Mouse (Mus musculus): ENCODE measurements around the gene Cerkl. TPM values are rescaled to one million over a fixed set of nuclear protein-coding genes. Genes with fewer than 3 reads are reported as not detected.

The Cerkl gene
- polyA plus RNA-seq, 1 experiment, result not detected

GRCm38 (mm10) chr2:79457434-79457833 is 849 bp upstream of the Cerkl start:
- Histone ChIP-seq H3K79me3 (ENCODE audit: low read depth) (no peaks in the 10 kb centered on the region), H3K27me3 (ENCODE audit: control insufficient read depth, insufficient read depth, insufficient read length) (peaks cover 41% of the 10 kb centered on the region), H3K4me3 (ENCODE audit: insufficient read depth, poor library complexity, severe bottlenecking) (no peak overlapping the region), H3ac (ENCODE audit: control insufficient read depth, insufficient read length, low read depth) (no peak overlapping the region), H3K36me3 (ENCODE audit: control insufficient read depth, insufficient read depth) (no peaks in the 10 kb centered on the region), H3K79me2 (ENCODE audit: control insufficient read depth, insufficient read depth) (no peaks in the 10 kb centered on the region)
- no peak for TF ChIP-seq CTCF (IDR thresholded peaks at IDR 0.05; ENCODE audit: control insufficient read depth, insufficient read depth, insufficient read length)
- no peak for TF ChIP-seq MYOG (IDR thresholded peaks at IDR 0.05; ENCODE audit: control insufficient read depth, extremely low read depth, insufficient read length)
- no peak for TF ChIP-seq FOSL1 (IDR thresholded peaks at IDR 0.05; ENCODE audit: insufficient read depth, low read length, poor library complexity, severe bottlenecking)
- TF ChIP-seq CEBPB (IDR thresholded peaks at IDR 0.05; ENCODE audit: low read depth), result no peak
- TF ChIP-seq USF1 (IDR thresholded peaks at IDR 0.05; ENCODE audit: low read depth), result no peak
- no peak for TF ChIP-seq MAX (IDR thresholded peaks at IDR 0.05)
- TF ChIP-seq MYOD1 (IDR thresholded peaks at IDR 0.05; ENCODE audit: control insufficient read depth, insufficient read length, low read depth), result no peak

GRCm38 (mm10) chr2:79455646-79456045 is 939 bp downstream of the Cerkl start:
- Histone ChIP-seq H3K79me2 (ENCODE audit: control insufficient read depth, insufficient read depth) (no peaks in the 10 kb centered on the region), H3K79me3 (ENCODE audit: low read depth) (no peaks in the 10 kb centered on the region), H3K36me3 (ENCODE audit: control insufficient read depth, insufficient read depth) (no peaks in the 10 kb centered on the region), H3K27me3 (ENCODE audit: control insufficient read depth, insufficient read depth, insufficient read length) (peaks cover 41% of the 10 kb centered on the region), H3K4me3 (ENCODE audit: insufficient read depth, poor library complexity, severe bottlenecking) (no peak overlapping the region), H3ac (ENCODE audit: control insufficient read depth, insufficient read length, low read depth) (no peak overlapping the region)
- TF ChIP-seq MYOG (IDR thresholded peaks at IDR 0.05; ENCODE audit: control insufficient read depth, extremely low read depth, insufficient read length) (no peak), CEBPB (IDR thresholded peaks at IDR 0.05; ENCODE audit: low read depth) (no peak), MYOD1 (IDR thresholded peaks at IDR 0.05; ENCODE audit: control insufficient read depth, insufficient read length, low read depth) (no peak), USF1 (IDR thresholded peaks at IDR 0.05; ENCODE audit: low read depth) (no peak), CTCF (IDR thresholded peaks at IDR 0.05; ENCODE audit: control insufficient read depth, insufficient read depth, insufficient read length) (no peak), FOSL1 (IDR thresholded peaks at IDR 0.05; ENCODE audit: insufficient read depth, low read length, poor library complexity, severe bottlenecking) (no peak), MAX (IDR thresholded peaks at IDR 0.05) (no peak)

DNA sequence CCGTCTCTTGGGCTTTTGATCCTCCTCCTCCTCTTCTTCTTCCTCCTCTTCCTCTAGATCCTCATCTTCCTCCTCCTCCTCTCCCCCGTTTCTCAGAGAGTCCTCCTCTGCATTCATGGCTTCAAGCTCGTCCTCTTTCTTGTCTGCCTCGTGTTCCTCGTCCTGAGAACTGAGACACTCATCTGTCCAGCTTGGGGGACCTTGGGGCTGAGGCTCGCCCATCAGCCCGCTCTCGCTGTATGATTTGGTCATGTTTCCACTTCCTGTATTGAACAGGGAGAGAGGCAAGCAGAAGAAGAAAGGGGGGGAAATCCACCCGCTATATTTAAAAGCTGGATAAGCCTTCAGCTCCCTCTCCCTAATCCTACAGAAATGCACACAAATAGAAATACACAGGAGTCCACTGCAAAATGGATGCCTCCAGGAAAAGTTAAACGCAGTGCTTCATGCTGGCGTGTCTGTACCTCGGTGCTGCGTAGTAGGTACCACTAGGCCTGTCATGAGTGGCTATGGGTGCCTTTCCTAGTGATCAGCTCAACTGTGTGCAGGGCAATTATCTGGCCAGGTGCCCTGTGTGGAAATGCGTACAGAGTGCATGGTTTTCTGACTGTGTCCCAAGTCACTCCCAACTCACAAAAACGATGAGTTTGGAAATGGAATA is 1.7 kb downstream of the Cerkl start:
- Histone ChIP-seq H3K4me3 (ENCODE audit: insufficient read depth, poor library complexity, severe bottlenecking) (no peak overlapping the region), H3K79me2 (ENCODE audit: control insufficient read depth, insufficient read depth) (no peaks in the 10 kb centered on the region), H3ac (ENCODE audit: control insufficient read depth, insufficient read length, low read depth) (no peak overlapping the region), H3K36me3 (ENCODE audit: control insufficient read depth, insufficient read depth) (no peaks in the 10 kb centered on the region), H3K27me3 (ENCODE audit: control insufficient read depth, insufficient read depth, insufficient read length) (peaks cover 39% of the 10 kb centered on the region), H3K79me3 (ENCODE audit: low read depth) (no peaks in the 10 kb centered on the region)
- no peak for TF ChIP-seq MYOG (IDR thresholded peaks at IDR 0.05; ENCODE audit: control insufficient read depth, extremely low read depth, insufficient read length)
- no peak for TF ChIP-seq CEBPB (IDR thresholded peaks at IDR 0.05; ENCODE audit: low read depth)
- no peak for TF ChIP-seq USF1 (IDR thresholded peaks at IDR 0.05; ENCODE audit: low read depth)
- TF ChIP-seq CTCF (IDR thresholded peaks at IDR 0.05; ENCODE audit: control insufficient read depth, insufficient read depth, insufficient read length), result no peak
- TF ChIP-seq FOSL1 (IDR thresholded peaks at IDR 0.05; ENCODE audit: insufficient read depth, low read length, poor library complexity, severe bottlenecking), result no peak
- no peak for TF ChIP-seq MAX (IDR thresholded peaks at IDR 0.05)
- no peak for TF ChIP-seq MYOD1 (IDR thresholded peaks at IDR 0.05; ENCODE audit: control insufficient read depth, insufficient read length, low read depth)

GRCm38 (mm10) chr2:79453901-79454781 is 2.4 kb downstream of the Cerkl start:
- Histone ChIP-seq H3K79me2 (ENCODE audit: control insufficient read depth, insufficient read depth) (no peaks in the 10 kb centered on the region), H3K4me3 (ENCODE audit: insufficient read depth, poor library complexity, severe bottlenecking) (no peak overlapping the region), H3K27me3 (ENCODE audit: control insufficient read depth, insufficient read depth, insufficient read length) (peaks cover 31% of the 10 kb centered on the region), H3K36me3 (ENCODE audit: control insufficient read depth, insufficient read depth) (no peaks in the 10 kb centered on the region), H3K79me3 (ENCODE audit: low read depth) (no peaks in the 10 kb centered on the region), H3ac (ENCODE audit: control insufficient read depth, insufficient read length, low read depth) (no peak overlapping the region)
- TF ChIP-seq MYOG (IDR thresholded peaks at IDR 0.05; ENCODE audit: control insufficient read depth, extremely low read depth, insufficient read length) (no peak), CEBPB (IDR thresholded peaks at IDR 0.05; ENCODE audit: low read depth) (no peak), CTCF (IDR thresholded peaks at IDR 0.05; ENCODE audit: control insufficient read depth, insufficient read depth, insufficient read length) (no peak), MYOD1 (IDR thresholded peaks at IDR 0.05; ENCODE audit: control insufficient read depth, insufficient read length, low read depth) (no peak), MAX (IDR thresholded peaks at IDR 0.05) (no peak), FOSL1 (IDR thresholded peaks at IDR 0.05; ENCODE audit: insufficient read depth, low read length, poor library complexity, severe bottlenecking) (no peak), USF1 (IDR thresholded peaks at IDR 0.05; ENCODE audit: low read depth) (no peak)

GRCm38 (mm10) chr2:79451438-79451837 is 5.1 kb downstream of the Cerkl start:
- Histone ChIP-seq H3K79me3 (ENCODE audit: low read depth) (no peaks in the 10 kb centered on the region), H3K27me3 (ENCODE audit: control insufficient read depth, insufficient read depth, insufficient read length) (peaks cover 13% of the 10 kb centered on the region), H3ac (ENCODE audit: control insufficient read depth, insufficient read length, low read depth) (no peak overlapping the region), H3K4me3 (ENCODE audit: insufficient read depth, poor library complexity, severe bottlenecking) (no peak overlapping the region), H3K36me3 (ENCODE audit: control insufficient read depth, insufficient read depth) (no peaks in the 10 kb centered on the region), H3K79me2 (ENCODE audit: control insufficient read depth, insufficient read depth) (no peaks in the 10 kb centered on the region)
- TF ChIP-seq CTCF (IDR thresholded peaks at IDR 0.05; ENCODE audit: control insufficient read depth, insufficient read depth, insufficient read length) (no peak), CEBPB (IDR thresholded peaks at IDR 0.05; ENCODE audit: low read depth) (no peak), USF1 (IDR thresholded peaks at IDR 0.05; ENCODE audit: low read depth) (no peak), MYOD1 (IDR thresholded peaks at IDR 0.05; ENCODE audit: control insufficient read depth, insufficient read length, low read depth) (no peak), MYOG (IDR thresholded peaks at IDR 0.05; ENCODE audit: control insufficient read depth, extremely low read depth, insufficient read length) (no peak), MAX (IDR thresholded peaks at IDR 0.05) (no peak), FOSL1 (IDR thresholded peaks at IDR 0.05; ENCODE audit: insufficient read depth, low read length, poor library complexity, severe bottlenecking) (no peak)

Measured in C2C12 (cell line).